Mouse (Mus musculus) CH12.LX (cell line): ENCODE measurements around the gene Aaed1. TPM values are rescaled to one million over a fixed set of nuclear protein-coding genes. Genes with fewer than 3 reads are reported as not detected.
A peak's percentile ranks its signal among the peaks of the same experiment; 100 is the strongest.

Experiments used
- DNase-seq: peaks from one replicate; pipeline ENCODE4 v3.0.0-alpha.2; 2013; ENCODE audit errors: extremely low read depth
- H3K27ac ChIP-seq: 2 replicates; pipeline ENCODE4 v1.5.1; 2012; ENCODE audit warnings: low read depth, mild to moderate bottlenecking, control low read depth, moderate library complexity; ENCODE audit not compliant: insufficient read depth
- H3K27me3 ChIP-seq: replicated peaks from 2 replicates; pipeline ENCODE3; 2012; ENCODE audit warnings: inconsistent platforms
- H3K36me3 ChIP-seq, 2 experiments: replicated peaks in 1 of 2; 2 replicates each; pipeline versions ENCODE3 to v1.6.1; 2012; ENCODE audit warnings: inconsistent platforms in 1 of 2, low read length in 1 of 2, mild to moderate bottlenecking in 1 of 2, mixed read lengths in 1 of 2, moderate library complexity in 1 of 2; ENCODE audit not compliant: control insufficient read depth in 1 of 2, insufficient read depth in 1 of 2
- H3K4me1 ChIP-seq, 2 experiments: 2 replicates each; pipeline ENCODE4 v1.6.1; 2012; ENCODE audit warnings: inconsistent platforms in 1 of 2, moderate library complexity in 1 of 2; ENCODE audit not compliant: insufficient read depth in 2 of 2, control insufficient read depth in 1 of 2
- H3K4me2 ChIP-seq: 2 replicates; pipeline ENCODE4 v1.6.1; 2012; ENCODE audit warnings: low read depth, mild to moderate bottlenecking, control low read depth; ENCODE audit not compliant: poor library complexity, insufficient read depth, severe bottlenecking
- H3K4me3 ChIP-seq, 3 experiments: fragments of 150-350 bp in 1 of 3; sonication (generic) in 1 of 3; replicated peaks in 1 of 3; 2 replicates each; pipeline versions ENCODE3 to v1.5.1; 2011 to 2012; ENCODE audit warnings: low read depth in 2 of 3, low read length in 2 of 3, mild to moderate bottlenecking in 2 of 3, moderate library complexity in 2 of 3, control low read depth in 1 of 3, improper control_type of control experiment in 1 of 3, inconsistent platforms in 1 of 3, mixed read lengths in 1 of 3; ENCODE audit not compliant: poor library complexity in 1 of 3
- H3K79me2 ChIP-seq: replicated peaks from 2 replicates; pipeline ENCODE4 v1.6.1; 2012; ENCODE audit warnings: mild to moderate bottlenecking, moderate library complexity; ENCODE audit not compliant: control insufficient read depth, poor library complexity, insufficient read depth, severe bottlenecking; ENCODE audit errors: extremely low read depth
- H3K9ac ChIP-seq: 2 replicates; pipeline ENCODE4 v1.6.1; 2012; ENCODE audit warnings: low read depth, mild to moderate bottlenecking, control low read depth, moderate library complexity; ENCODE audit not compliant: insufficient read depth
- H3K9me3 ChIP-seq: replicated peaks from 2 replicates; pipeline ENCODE3; 2012; ENCODE audit warnings: low read length, inconsistent platforms, mixed read lengths
- CHD2 ChIP-seq: IDR thresholded peaks from 2 replicates; pipeline ENCODE4 v1.6.1; 2011; ENCODE audit warnings: low read length, improper control_type of control experiment
- CTCF ChIP-seq, 2 experiments: IDR thresholded peaks in 1 of 2; conservative IDR thresholded peaks in 1 of 2; 2 replicates each; pipeline ENCODE4 v1.5.1; 2011 to 2012; ENCODE audit warnings: low read depth in 2 of 2, low read length in 2 of 2, improper control_type of control experiment in 1 of 2, inconsistent platforms in 1 of 2, mild to moderate bottlenecking in 1 of 2, moderate library complexity in 1 of 2
- ELF1 ChIP-seq: IDR thresholded peaks from 2 replicates; pipeline ENCODE4 v1.6.1; 2014; ENCODE audit warnings: low read depth, mild to moderate bottlenecking, inconsistent platforms, low read length, improper control_type of control experiment
- EP300 ChIP-seq: IDR thresholded peaks from 2 replicates; pipeline ENCODE4 v1.6.1; 2011; ENCODE audit warnings: low read length, improper control_type of control experiment
- HCFC1 ChIP-seq: IDR thresholded peaks from 2 replicates; pipeline ENCODE4 v1.6.1; 2012; ENCODE audit warnings: low read depth, mild to moderate bottlenecking, inconsistent platforms, low read length, improper control_type of control experiment
- KAT2A ChIP-seq: IDR thresholded peaks from 2 replicates; pipeline ENCODE4 v1.6.1; 2012; ENCODE audit warnings: low read length, improper control_type of control experiment, inconsistent platforms; ENCODE audit not compliant: insufficient replicate concordance
- MAX ChIP-seq: IDR thresholded peaks from 2 replicates; pipeline ENCODE4 v1.6.1; 2011; ENCODE audit warnings: low read length, improper control_type of control experiment
- MAZ ChIP-seq: IDR thresholded peaks from 2 replicates; pipeline ENCODE4 v1.6.1; 2012; ENCODE audit warnings: low read depth, mild to moderate bottlenecking, inconsistent platforms, low read length, improper control_type of control experiment, moderate library complexity
- MEF2A ChIP-seq: IDR thresholded peaks from 2 replicates; pipeline ENCODE4 v1.6.1; 2014; ENCODE audit warnings: low read depth, mild to moderate bottlenecking, inconsistent platforms, low read length, improper control_type of control experiment, borderline replicate concordance
- NELFE ChIP-seq: IDR thresholded peaks from 2 replicates; pipeline ENCODE4 v1.6.1; 2011; ENCODE audit warnings: low read depth, low read length, improper control_type of control experiment
- POLR2AphosphoS2 ChIP-seq: IDR thresholded peaks from 2 replicates; pipeline ENCODE4 v1.6.1; 2011; ENCODE audit warnings: low read depth, low read length, improper control_type of control experiment
- SMC3 ChIP-seq: IDR thresholded peaks from 2 replicates; pipeline ENCODE4 v1.6.1; 2011; ENCODE audit warnings: low read depth, low read length, improper control_type of control experiment
- TBP ChIP-seq: conservative IDR thresholded peaks from 2 replicates; pipeline ENCODE4 v1.6.1; 2011; ENCODE audit warnings: low read depth, low read length, improper control_type of control experiment
- TCF12 ChIP-seq: IDR thresholded peaks from 2 replicates; pipeline ENCODE4 v1.6.1; 2014; ENCODE audit warnings: low read depth, mild to moderate bottlenecking, inconsistent platforms, low read length, improper control_type of control experiment
- UBTF ChIP-seq: IDR thresholded peaks from 2 replicates; pipeline ENCODE4 v1.6.1; 2012; ENCODE audit warnings: low read depth, mild to moderate bottlenecking, inconsistent platforms, low read length, improper control_type of control experiment, moderate library complexity
- USF1 ChIP-seq: IDR thresholded peaks from 2 replicates; pipeline ENCODE4 v1.6.1; 2014; ENCODE audit warnings: low read depth, mild to moderate bottlenecking, inconsistent platforms, low read length, improper control_type of control experiment
- ZC3H11A ChIP-seq: IDR thresholded peaks from 2 replicates; pipeline ENCODE4 v1.6.1; 2012; ENCODE audit warnings: low read depth, mild to moderate bottlenecking, inconsistent platforms, low read length, improper control_type of control experiment
- ZNF384 ChIP-seq: IDR thresholded peaks from 2 replicates; pipeline ENCODE4 v1.6.1; 2012; ENCODE audit warnings: low read depth, low read length, improper control_type of control experiment, inconsistent platforms
- dilution Hi-C: fragments of 300-500 bp; cut with MboI; formaldehyde crosslinking; loops from 2 replicates; pipeline ENCODE4 v1.14.3; 2020; ENCODE audit warnings: low sequenced_read_pairs; ENCODE audit not compliant: extremely low pct_unique_long_range_greater_than_20kb, extremely low pct_ligation_motif_present
- in situ Hi-C: fragments of 300-500 bp; cut with MboI; formaldehyde crosslinking; loops from 3 replicates; pipeline ENCODE4 v1.14.3; 2019; ENCODE audit warnings: low sequenced_read_pairs, low pct_ligation_motif_present, low pct_unique_long_range_greater_than_20kb, mixed read lengths
- polyA plus RNA-seq: library from polyadenylated mRNA; unstranded; fragments of >175 nt; gene quantifications from 2 replicates; pipeline ENCODE4 v1.2.1, GENCODE M21; 2012; ENCODE audit warnings: low read depth; ENCODE audit not compliant: insufficient read length
- total RNA-seq, 2 experiments: library from RNA; depleted of rRNA; stranded (reverse); fragments of 300-350 nt in 1 of 2; fragments of >200 nt in 1 of 2; gene quantifications; 2 replicates each; pipeline ENCODE4 v1.2.3; 2012 to 2014

Aaed1 gene
- total and polyA plus RNA-seq, 3 experiments, result 8.2 to 22.1 (median 12.2) TPM

- Histone ChIP-seq H3K9ac (no peak overlapping the region), H3K27ac (no peak overlapping the region), H3K27me3 (peaks cover 2% of the 10 kb centered on the region), H3K4me3 (peak overlapping the region; percentile 35 to 64 (median 49)), H3K79me2 (no peaks in the 10 kb centered on the region), H3K36me3 (peaks cover 2 to 5% of the 10 kb centered on the region in 2 experiments), H3K4me1 (peaks cover 9 to 38% of the 10 kb centered on the region in 2 experiments), H3K9me3 (no peaks in the 10 kb centered on the region), H3K4me2 (peak overlapping the region; percentile 39; the same call in 1 of the 2 replicates)
- no peak for TF ChIP-seq NELFE
- TF ChIP-seq KAT2A, result no peak
- no peak for TF ChIP-seq TCF12
- no peak for TF ChIP-seq MAZ
- TF ChIP-seq ZNF384, result no peak
- TF ChIP-seq USF1, result no peak
- no peak for TF ChIP-seq UBTF
- no peak for TF ChIP-seq CHD2
- no peak for TF ChIP-seq SMC3
- no peak for TF ChIP-seq EP300
- no peak for TF ChIP-seq TBP
- TF ChIP-seq POLR2AphosphoS2, result no peak
- TF ChIP-seq CTCF (conservative IDR thresholded peaks at IDR 0.05 in 1 of 2, IDR thresholded peaks at IDR 0.05 in 1 of 2; ENCODE audit: low read depth in 2 of 2, low read length in 2 of 2), result no peak
- no peak for TF ChIP-seq ZC3H11A
- TF ChIP-seq MEF2A, result no peak
- TF ChIP-seq HCFC1, result no peak
- no peak for TF ChIP-seq MAX
- dilution Hi-C loops, result no loop called here
- no peak for DNase-seq
- in situ Hi-C loops, result loop anchor here (5.0 to 10.0 kb wide), 2 partner anchors 66 to 128 kb away; no protein-coding TSS in a partner anchor
Measured at GRCm38 (mm10) chr13:64312916-64313289, 393 bp upstream of the Aaed1 start.

- Histone ChIP-seq H3K27ac (no peak overlapping the region), H3K4me3 (peak overlapping the region; percentile 60 to 77 (median 64)), H3K79me2 (no peaks in the 10 kb centered on the region), H3K9ac (peak overlapping the region; percentile 46), H3K4me2 (peak overlapping the region; percentile 70), H3K4me1 (peaks cover 9 to 48% of the 10 kb centered on the region in 2 experiments), H3K9me3 (no peaks in the 10 kb centered on the region), H3K36me3 (peaks cover 12 to 16% of the 10 kb centered on the region in 2 experiments), H3K27me3 (peaks cover 2% of the 10 kb centered on the region)
- in situ Hi-C loops (loop anchor here (5.0 to 10.0 kb wide), 2 partner anchors 64 to 126 kb away; no protein-coding TSS in a partner anchor), dilution Hi-C loops (no loop called here)
- DNase-seq, result no peak
- no peak for TF ChIP-seq POLR2AphosphoS2
- no peak for TF ChIP-seq ELF1
Measured at GRCm38 (mm10) chr13:64311266-64311665, 1.2 kb downstream of the Aaed1 start.
